In the genomic region with DNA sequence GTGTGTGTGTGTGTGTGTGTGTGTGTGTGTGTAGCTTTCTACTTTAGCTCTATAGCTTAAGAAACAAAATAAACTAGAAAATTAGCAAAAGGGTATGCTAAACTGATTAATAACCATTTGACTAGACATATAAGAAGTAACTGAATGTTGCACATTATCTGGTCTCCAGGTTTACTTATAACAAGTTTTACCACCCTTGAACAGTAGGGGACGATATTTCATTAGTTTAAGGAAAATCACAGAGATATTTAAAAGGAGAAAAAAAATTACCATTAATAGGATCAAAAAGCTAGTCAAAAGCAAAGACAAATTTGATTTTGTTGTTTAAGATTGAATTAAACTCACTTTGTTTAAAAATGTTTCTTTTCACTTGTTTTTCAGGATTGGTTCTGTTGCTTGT, we compare ENCODE assay signal across 10 mouse cellular contexts.
A peak's percentile ranks its signal among the peaks of the same experiment; 100 is the strongest.
DNase-seq lines count a peak whose midpoint lies in the region; ATAC-seq lines count a peak whose summit lies in the region.
"Had no signal": no experiment of that assay in that cellular context is flagged by ENCODE, and none has a peak within 500 bp of the region (broad histone marks: within the 10 kb centered on the region; RNA-seq: fewer than 3 reads in every experiment).

No protein-coding gene starts in this region.

- intact Hi-C loops in left cerebral cortex, postnatal 36 days (cut with DNase I), result loop anchor here (5.0 kb wide), 1 partner anchor 1261 kb away; no protein-coding TSS in a partner anchor

- DNase-seq in embryo, embryonic 10 days (ENCODE audit: low spot score), result peak; percentile 37
- no peak for DNase-seq in embryo, embryonic 9.5 days (ENCODE audit: extremely low spot score)
- peak; percentile 4 for DNase-seq in left cerebral cortex, adult 11 months (ENCODE audit: low spot score)
- no peak for DNase-seq in left cerebral cortex, postnatal 36 days (ENCODE audit: low spot score in 2 of 2)
- DNase-seq in MN1 (ENCODE audit: low spot score), result peak; percentile 51
- peak; percentile 20 for DNase-seq in hindlimb bud, embryonic 11.5 days (ENCODE audit: extremely low spot score, low read depth, low spot score)
- no peak for DNase-seq in cerebellum, adult 11 months
- DNase-seq: cerebellum, adult 18-20 months; thymus, postnatal 25 days had no signal

- no peak for ATAC-seq in activated CD4-positive, CD25-positive, alpha-beta regulatory T cell, adult 4 months

Comparison
In these comparisons a context has a peak if more than half of its experiments do, and no peak if none do; other contexts are left out.
1. DNase-seq: peak in embryo, embryonic 10 days (single experiment), left cerebral cortex, adult 11 months (single experiment), MN1 (single experiment) and hindlimb bud, embryonic 11.5 days (single experiment); none in embryo, embryonic 9.5 days (single experiment), left cerebral cortex, postnatal 36 days (0 of 2) and cerebellum, adult 11 months (single experiment).